Mouse (Mus musculus) adrenal gland, adult 8-10 months (tissue): ENCODE results near the gene Zswim1. TPM values are rescaled to one million over a fixed set of nuclear protein-coding genes. Genes with fewer than 3 reads are reported as not detected.
"Not testable (repeated sequence)": the region's sequence is repeated elsewhere in the genome, so short reads cannot be mapped to it uniquely, and the experiment has no call there.

Experiments used
- DNase-seq: peaks from one replicate; pipeline ENCODE4 v3.0.0; 2022
- total RNA-seq, 4 experiments: library from RNA; stranded (reverse); gene quantifications; 2 replicates each; pipeline ENCODE4 v1.2.4; 2022

Zswim1 gene
- total RNA-seq, 4 experiments from 2014 or later = 11.1 to 15.3 (median 13.4) TPM

DNA sequence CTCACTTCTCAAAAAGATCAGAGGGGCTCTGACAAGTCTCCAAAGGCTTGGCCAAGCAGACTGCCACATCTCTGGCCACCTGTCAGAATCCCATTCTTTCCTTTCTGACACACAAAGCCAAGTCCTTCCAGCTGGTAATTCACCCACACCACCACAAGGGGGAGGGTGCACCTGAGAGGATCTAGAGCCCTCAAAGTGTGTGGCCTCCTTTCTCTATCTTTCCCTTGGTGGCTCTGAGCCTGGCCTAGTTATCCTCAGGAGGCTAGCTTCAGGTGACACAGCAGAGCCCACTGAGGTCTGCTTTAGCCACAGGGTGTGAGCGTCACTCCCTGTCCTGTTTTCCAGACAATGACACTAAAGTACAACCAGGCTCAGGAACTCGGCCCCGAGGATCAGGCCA lies 29.2 kb upstream of the Zswim1 start:
- no peak for DNase-seq

DNA sequence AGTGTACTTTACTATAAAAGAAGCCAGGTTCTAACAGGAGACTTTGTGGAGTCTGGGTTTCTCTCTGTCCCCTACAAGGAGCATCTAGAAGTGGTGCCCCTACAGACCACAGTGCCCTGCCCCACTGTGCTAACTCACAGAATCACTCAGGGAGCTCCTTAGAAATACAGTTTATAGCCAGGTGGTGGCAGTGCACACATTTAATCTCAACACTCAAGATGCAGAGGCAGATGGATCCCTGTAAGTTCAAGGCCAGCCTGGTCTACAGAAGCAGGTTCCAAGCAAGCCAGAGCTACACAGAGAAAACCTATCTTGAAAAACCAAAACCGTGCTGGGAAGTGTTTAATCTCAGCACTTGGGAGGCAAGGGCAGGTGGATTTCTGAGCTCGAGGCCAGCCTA lies 28.7 kb upstream of the Zswim1 start:
- no peak for DNase-seq

DNA sequence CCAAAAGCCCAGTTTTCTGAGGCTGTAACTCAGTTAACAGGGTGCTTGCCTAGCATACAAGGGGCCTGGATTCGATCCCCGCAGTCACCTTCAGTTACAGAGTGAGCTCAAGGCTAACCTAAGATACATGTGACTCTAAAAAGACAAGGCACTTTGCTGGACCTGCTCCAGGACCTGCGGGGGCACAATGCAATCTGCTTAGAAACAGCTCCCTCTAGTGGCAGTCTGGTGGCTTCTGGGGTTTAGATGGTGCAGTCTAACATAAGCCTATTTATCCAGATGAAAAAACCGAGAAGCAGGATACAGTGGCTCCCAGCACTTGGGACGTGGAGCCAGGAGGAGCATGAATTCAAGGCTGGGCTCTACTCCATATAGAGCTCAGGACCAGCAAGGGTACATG lies 28.2 kb upstream of the Zswim1 start:
- DNase-seq = peak; percentile 87

DNA sequence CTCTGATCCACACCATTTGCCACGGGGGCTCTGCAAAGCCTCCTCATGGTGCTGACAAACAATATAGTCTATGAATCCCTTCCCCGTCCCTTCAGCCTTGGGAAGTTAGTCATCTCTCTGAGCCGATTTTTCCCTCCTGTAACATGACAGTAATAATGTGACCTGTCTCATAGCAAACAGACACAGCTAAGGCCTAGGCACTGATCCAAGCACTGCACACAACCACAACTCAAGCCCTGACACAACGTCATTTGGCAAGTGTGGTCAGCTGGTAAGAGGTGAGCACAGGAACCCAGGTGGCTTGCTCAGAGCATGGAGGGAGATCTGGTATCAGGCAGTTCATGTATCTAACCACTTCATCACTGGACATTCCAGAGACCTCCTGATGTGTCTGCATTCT lies 26.6 kb upstream of the Zswim1 start:
- DNase-seq = no peak

DNA sequence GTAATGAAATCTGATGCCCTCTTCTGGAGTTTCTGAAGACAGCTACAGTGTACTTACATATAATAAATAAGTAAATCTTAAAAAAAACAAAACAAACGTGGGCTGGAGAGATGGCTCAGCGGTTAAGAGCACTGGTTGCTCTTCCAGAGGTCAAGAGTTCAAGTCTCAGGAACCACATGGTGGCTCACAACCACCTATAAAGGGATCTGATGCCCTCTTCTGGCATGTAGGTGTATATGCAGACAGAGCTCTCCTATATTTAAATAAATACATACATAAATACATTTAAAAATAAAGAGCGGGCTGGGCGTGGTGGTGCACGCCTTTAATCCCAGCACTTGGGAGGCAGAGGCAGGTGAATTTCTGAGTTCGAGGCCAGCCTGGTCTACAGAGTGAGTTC lies 23.9 kb upstream of the Zswim1 start:
- DNase-seq = not testable (repeated sequence)

DNA sequence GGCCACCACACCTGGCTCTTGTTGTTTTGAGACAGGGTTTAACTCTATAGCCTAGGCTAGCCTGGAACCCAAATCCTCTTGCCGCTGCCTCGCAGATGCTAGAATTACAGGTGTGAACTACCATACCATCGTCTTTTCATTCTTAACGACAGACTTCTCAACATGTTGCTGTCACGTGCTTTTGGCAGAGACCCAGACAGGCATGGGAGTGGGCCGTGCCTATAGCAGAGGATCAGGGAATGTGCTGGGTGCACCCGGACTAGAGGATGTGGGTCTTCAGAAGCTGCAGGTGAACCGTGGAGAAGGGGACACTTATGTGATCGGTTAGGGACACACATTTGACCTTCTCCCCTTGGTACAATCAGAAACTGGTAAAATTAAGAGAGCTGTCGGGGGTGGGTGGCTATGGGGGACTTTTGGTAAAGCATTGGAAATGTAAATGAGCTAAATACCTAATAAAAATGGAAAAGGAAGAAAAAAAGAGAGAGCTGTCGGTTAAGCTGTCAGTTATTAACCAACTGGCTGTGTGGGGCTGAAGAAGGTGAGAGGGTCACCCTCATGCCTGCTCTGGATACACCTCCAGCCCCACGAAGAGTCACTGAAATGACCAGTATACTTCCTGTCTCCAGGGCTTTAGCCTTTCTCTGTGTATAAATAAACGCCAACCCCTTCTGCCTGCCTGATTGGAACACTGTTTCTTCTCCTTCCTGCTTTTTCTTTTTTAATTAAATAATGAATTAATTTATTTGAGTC lies 22.1 kb upstream of the Zswim1 start:
- DNase-seq = no peak

DNA sequence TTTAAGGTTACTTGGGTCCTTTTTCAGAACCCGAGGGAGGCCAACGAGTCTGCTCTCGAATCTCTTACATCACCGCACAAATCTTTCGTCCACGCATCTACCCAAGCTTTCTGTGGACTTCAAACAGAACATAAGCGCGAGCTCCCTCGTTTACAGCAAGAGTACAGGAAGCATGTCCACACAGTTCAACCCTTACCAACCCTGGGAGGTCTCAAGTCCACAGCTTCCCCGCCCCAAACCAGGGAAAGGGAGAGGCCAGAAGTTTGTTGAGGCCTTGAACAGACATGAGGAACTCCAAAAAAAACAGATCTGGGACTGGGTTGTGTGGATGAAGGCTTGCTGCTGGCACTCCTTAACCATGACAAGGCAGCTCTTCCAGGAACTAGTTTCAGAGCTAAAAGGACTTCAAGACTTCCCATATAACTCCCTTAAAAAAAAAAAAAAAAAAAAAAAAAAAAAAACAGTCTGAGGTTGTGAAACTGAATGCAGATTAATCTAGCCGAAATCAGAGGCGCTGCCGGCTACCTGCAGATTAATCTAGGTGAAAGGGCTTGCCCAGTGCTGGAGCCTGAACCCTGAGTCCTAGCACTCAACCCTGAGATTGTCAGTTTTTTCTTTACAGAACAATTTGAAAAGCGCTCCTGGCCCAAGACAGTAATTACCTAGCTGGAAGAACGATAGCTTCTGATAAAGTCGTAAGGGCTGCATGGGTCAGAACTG lies 19.1 kb upstream of the Zswim1 start:
- DNase-seq = no peak

DNA sequence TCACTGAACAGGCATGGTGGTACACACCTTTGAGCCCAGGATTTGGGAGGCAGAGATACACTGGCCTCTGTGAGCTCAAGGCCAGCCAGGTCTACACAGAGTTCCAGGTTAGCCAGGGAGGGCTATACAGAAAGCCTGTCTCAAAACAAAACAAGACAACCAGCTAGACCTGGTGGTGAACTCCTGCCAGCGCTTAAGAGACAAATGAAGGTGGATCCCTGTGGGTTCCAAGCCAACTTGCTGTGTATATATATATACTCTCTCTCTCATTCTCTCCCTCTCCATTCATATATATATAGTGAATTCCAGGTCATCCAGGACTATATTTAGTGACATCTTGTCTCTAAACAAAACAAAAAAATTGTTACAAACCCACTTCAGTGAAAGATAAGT lies 18.6 kb upstream of the Zswim1 start:
- DNase-seq = no peak

DNA sequence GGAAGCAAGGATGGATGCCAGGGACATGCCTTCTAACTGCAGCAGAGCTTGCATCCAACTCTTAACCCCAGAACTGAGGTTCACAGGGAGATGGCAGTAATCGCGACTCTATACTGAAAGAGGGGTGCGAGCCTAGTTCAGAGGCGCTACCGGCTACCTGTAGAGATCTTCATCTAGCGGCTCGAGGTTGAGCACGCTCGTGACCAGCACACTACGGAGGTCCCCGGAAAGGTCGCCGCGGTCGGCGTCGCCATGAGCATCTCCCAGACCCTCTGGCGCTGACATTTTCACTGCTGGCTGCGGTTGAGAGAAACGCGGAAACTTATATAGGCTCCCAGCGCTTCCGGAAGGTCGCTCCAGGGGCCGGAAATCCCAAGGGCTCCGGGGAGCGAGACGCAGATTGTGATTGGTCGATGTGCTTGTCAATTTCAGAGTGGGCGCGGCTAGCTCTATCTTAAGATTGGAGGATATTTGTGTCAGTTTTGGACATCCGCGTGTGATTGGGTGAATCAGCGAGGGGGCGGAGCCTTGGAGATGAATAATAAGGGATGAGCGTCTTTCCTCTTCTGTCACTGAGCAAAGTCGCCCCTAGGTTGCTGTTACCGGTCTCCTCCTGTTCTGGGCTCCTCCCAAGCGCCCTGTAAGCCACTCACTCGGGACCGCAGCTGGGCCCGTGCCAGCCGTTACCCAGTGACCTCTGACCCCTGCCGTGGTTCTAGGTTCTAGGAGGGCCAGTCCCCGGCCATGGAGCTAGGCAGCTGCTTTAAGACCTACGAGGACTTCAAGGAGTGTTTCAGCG lies 17.8 kb upstream of the Zswim1 start, which contains the start of the genes Acot8 and Zswim3:
Acot8 (minus strand) TSS at position 350 of the 799 bp plus-strand sequence.
Zswim3 (plus strand) TSS at position 566 of the 799 bp plus-strand sequence.
- peak; percentile 98 for DNase-seq

DNA sequence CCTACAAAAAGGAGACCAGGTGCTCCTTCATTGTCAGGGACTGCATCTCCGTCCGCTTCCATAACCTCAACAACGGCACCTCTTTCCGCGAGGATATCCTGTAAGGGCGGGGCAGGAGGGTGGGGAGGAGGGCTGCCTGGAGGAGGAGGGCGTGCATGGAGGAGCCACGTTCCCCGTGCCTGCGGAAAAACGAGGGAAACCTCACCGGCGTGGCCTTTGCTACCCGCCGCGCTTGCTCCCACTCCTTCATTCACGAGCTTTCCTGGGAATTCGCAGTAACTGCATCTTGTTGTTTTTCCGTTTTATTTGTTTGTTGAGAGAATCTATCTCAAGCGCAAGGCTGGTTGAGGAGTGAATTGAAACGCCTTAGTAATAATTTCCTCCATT lies 17.2 kb upstream of the Zswim1 start:
- DNase-seq = no peak

DNA sequence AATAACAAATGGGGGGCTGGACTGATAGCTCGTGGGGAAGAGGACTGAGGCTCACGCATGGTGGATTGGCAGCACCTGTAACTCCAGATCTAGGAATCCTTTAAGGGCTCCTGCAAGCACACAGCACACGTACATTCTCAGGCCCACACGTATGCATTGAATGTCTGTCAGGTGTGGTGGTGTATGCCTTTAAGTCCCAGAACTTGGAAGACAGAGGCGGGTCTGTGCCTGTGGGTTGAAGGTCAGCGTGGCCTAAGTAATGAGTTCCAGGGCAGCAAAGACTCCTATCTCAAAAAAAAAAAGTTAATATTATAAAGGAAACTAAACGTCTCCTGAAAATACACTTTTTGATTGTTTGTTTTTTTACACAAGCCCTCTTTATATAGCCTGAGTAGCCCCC lies 15.9 kb upstream of the Zswim1 start:
- DNase-seq = no peak

DNA sequence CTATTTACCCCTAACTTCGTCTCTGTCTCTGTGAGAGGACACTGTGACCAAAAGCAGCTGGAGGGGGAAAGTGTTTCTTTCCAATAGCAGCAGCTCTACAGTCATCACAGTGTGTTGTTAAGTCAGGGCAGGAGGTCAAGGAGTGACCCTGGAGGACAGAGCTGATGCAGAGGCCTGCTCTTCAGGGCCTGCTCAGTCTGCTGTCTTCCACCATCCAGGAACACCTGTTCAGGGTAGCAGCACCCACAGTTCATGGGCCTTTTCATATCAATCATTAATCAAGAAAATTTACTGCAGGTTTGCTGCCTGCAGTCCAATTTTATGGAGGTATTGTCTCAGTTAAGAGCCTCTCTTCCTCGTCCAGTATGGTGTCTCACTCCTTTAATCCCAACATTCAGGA lies 8.9 kb upstream of the Zswim1 start:
- no peak for DNase-seq

DNA sequence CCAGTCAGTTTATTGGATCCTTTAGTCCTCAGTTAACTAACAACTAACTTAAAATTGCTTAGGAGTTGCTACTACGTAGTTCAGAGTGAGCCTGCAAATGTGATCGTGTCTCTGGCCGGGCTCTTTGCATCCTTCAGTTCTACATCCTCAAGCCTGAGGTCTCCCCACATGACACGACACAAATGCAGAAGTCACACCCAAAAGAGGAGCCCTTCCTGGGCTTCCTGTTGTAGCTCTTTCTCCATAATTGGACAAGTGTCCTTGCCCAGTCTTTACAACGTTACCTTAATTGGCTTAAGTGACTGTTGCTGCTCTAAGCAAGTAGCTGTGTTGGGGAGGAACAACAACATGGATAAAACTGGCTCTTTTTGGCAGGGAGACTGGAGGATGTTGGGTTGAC lies 7.1 kb upstream of the Zswim1 start:
- no peak for DNase-seq

DNA sequence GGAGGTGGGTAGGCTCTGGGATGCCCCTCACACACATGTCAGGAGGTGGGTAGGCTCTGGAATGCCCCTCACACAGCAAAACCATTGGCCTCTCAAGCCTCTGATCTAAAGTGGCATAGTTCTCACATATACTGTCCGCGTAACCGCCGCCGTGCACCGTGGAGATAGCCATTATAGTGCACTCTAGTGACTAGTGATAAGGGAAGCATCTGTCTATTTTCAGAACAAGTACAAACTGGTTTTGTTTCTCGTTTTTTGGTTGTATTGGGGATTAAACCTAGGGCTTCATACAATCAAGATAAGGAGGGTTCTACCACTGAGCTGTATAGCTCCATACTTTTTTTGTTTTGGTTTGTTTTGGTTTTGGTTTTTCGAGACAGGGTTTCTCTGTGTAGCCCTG lies 6.7 kb upstream of the Zswim1 start:
- DNase-seq = no peak

DNA sequence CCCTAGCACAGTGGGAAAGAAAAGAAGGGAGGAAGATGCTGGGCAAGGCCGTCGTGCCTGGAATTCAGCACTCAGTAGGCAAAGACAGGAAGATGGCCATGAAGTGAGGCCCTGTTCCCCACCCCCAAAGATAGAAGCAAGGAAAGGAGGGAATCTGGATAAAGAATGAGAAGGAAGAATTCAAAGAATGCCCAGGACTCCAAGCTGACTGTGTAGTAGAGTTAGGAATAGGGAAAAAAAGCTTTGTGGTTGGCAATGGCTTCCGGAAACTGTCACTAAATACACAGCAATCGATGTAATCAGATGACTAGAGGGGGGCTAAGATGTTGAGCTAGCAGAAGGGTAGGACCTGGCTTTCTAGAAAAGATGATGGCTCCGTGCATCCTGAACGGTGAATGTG lies 5.3 kb upstream of the Zswim1 start:
- no peak for DNase-seq

DNA sequence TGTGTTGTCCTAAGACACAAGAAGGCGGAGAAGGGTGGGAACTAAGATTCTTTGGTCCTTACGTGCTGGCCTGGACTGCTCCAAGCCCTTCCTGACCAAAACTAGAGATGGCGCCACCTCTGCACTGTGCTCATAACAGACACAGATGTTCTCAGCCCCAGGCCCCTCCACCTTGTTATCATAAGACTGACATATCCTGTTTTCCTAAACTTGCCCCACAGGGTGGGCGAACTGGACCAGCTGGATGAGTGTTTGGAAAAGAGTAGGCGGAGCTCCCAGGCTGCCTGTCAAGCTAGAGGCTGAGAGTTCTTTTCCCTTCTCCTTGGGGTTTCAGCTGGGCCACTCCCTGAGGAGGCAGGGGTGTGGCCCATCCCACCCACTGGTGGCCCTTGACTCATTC lies 4.8 kb upstream of the Zswim1 start:
- no peak for DNase-seq

DNA sequence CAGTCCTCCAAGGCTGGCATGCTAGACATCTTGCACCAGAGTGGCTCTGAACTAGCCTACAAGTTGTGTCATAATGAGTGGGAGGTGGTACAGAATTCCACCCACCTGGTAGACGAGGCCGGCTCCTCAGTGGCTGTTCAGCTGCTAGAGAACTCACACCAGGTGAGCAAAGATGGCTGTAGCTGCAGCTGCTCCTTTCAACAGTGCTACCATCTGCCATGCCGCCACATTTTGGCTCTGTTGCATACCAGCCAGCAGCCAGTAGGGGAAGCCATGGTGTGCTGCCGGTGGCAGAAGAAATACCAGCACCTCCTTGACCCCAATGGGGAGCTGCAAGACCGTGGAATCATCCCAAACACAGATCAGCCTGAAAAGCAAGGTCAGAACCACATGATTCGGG lies 1.4 kb upstream of the Zswim1 start:
- DNase-seq = no peak

DNA sequence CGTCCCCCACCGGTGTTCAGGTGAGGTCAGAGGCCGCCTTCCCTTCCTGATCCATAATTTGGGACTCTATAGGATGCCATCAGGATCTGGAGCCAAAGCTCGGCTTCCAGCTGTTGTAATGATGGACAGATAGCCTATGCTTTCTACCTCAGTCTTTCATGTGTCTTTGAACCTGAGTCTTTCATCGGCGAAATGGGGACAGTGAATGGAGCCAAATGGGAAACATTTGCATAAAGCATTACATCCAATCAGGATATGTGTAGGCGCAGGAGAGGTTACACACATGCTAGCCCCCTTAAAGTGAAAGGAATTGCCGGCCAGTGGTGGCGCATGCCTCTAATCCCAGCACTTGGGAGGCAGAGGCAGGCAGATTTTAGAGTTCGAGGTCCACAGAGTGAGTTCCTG lies 697 bp downstream of the Zswim1 start:
- DNase-seq = no peak

DNA sequence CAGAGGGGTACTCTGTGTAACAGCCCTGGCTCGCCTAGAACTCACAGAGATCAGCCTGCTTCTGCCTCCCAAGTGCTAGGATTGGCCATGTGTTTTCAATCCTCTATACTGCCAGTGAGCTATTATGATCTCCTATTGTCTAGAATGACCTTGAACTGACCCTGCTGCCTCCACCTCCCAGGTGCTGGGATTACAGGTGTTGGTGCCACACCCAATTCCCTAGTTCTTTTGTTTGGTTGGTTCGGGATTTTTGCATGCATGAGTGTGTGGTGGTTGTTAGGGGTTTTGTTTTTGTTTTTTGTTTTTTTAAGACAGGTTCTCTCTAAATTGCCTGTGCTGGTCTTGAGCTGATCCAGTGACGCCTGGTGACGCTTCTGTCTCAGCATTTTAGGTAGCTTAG lies 1.5 kb downstream of the Zswim1 start:
- no peak for DNase-seq

DNA sequence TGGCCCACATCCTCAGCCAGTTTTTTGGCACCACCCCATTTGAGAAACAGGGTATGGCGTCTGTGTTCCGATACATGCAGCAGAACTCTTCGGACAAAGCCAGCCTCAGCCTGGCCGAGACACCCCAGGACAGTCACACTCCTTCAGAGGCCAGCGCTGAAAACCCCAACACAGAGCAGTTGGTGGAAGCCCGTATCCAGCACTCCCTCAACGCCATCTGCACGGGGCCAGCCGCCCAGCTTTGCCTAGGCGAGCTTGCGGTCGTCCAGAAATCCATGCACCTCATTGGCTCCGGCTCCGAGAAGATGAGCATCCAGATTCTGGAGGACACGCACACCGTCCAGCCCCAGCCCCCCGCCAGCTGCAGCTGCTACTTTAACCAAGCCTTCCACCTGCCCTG lies 3.0 kb downstream of the Zswim1 start:
- DNase-seq = no peak

DNA sequence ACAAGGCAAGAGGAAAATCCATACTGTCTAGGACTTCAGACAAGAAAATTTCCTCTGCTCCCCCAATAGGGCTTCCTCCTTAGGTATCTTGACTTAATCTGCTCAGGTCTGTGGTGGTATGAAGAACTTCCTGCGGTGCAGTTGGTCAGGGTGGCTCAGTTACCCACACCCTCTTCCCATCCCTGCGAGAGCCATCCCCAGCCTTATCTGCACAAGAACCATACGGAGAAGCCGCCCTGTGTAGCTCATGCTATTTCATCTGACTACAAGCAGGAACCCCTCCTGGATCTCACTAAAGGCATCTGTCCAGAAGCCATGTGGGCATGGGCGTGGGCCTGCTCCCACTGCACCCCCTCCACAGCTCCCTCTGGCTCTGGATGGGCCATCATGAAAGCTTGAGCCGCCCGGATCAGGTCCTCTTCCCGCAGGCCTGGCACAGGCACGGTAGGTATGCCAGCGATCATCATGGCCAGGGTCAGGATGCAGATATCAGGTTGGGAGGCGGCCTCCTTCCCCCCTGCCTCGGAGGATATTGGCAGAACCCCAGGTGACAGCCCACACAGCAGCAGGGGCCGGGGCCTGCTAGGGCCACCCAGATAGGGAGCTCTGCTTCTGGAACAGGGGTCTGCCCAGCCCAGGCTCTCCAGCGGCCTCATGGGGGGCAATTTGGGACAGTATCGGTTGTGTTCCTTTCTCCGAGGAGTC lies 4.8 kb downstream of the Zswim1 start:
- no peak for DNase-seq

DNA sequence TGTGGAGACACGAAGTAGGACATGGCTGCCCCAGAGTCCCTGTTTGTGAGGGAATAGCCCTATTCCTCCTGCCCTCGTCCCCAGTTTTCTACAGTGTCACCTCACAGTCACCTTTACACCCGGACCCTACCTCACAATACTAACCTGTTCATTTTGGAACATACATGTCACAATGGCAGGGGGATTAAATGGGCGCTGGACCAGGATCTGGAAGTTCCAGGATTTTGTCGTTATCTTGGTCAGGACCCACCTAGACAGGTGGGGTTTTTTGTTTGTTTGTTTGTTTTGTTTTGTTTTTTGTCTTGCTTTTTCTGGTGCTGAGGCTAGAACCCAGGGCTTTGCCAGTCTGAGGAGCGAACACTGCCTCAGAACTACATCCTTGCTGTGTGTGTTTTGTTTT lies 6.0 kb downstream of the Zswim1 start, which contains the start of gene Spata25:
Spata25 (minus strand) TSS at position 101 of the 400 bp plus-strand sequence.
- DNase-seq = no peak

DNA sequence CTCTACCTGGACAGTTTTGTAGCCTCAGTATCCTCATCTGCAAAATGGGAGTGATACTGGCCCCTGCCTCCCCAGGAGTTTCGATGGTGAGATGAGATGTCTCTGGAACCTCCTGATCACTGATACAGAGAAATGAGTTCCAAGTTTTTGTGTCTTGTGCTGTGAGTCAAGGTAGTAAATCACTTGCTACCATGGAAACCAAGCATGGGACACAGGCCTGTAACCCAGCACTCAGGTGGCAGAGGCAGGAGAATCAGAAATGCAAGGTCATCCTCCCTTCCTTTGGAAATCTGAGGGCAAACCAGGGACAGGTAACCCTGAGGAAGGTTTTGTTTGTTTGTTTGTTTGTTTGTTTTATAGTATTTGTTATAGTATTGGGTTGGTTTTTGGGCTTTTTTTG lies 6.6 kb downstream of the Zswim1 start:
- DNase-seq = no peak
